Mouse (Mus musculus) gastrocnemius, postnatal 4 days (tissue): ENCODE data around the gene Gm9602. TPM values are rescaled to one million over a fixed set of nuclear protein-coding genes. Genes with fewer than 3 reads are reported as not detected.
"Not testable (repeated sequence)": the region's sequence is repeated elsewhere in the genome, so short reads cannot be mapped to it uniquely, and the experiment has no call there.

Experiments used
- DNase-seq, 2 experiments: peaks; one replicate each; pipeline ENCODE4 v3.0.0; 2021 to 2022; ENCODE audit warnings: low spot score in 2 of 2, mixed read lengths in 2 of 2
- long read RNA-seq, 2 experiments: library from polyadenylated mRNA; stranded (forward); transcript quantifications; one replicate each; pipeline ENCODE4 v2.0.0; 2021
- total RNA-seq, 2 experiments: library from RNA; stranded (reverse); gene quantifications; 2 replicates each; pipeline ENCODE4 v1.2.3; 2021

Gm9602 gene
- total RNA-seq = not detected
- long read RNA-seq, experiment 1 = 0 reads
- long read RNA-seq, experiment 2 = 0 reads

DNA sequence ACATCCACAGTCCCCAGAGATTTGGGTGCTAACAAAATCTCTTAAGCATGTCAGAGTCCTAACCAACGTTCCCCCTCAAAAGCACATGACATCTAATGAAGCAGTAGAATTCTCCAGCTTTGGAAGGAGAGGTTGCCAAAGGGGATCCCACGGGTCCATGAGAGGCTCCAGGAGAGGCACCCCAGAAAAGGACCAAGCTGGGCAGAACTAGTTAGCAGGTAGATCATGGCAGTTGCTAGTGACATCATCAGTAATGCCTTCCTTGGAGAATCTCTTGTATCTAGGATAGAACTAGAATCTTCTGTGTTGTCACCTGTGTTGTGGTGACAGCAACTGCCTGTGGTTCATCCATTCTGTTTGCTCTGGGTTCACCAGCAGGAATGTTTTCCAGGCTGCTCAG, at the start of gene Gm9602:
Gene Gm9602 (plus strand): TSS at position 301 of the 400 bp plus-strand sequence.
- DNase-seq = not testable (repeated sequence)

DNA sequence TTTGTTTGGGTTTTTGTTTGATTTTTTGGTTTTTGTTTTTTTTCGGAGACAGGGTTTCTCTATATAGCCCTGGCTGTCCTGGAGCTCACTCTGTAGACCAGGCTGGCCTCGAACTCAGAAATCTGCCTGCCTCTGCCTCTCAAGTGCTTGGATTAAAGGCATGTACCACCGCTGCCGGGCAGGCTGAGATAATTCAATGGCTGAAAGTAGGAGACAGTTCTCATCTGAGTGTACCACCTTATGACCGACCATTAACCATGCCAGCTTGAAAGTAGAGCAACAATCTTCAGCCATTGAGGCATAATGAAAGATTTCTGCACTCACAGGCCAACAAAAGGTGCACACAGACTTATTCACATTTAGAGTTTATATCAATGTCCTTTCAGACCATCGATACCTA, 30.3 kb downstream of the Gm9602 start:
- DNase-seq = peak; percentile 14 to 15

DNA sequence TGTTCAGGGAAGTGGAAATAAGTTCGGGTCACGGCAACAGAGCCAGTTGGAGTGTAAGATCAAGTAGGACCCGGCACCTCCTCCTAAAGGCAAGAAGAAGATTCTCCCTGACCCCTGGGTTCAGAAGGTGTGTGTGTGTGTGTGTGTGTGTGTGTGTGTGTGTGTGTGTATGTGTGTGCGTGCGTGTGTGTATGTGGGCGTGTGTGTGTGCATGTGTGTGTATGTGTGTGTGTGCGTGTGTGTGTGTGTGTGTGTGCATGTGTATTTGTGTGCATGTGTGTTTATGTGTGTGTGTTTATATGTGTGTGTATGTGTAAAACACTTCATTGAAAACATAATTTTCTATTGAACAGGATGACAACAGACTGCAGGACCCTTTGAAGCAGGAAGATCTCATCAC, 45.8 kb downstream of the Gm9602 start:
- peak; percentile 7 to 16 for DNase-seq

Other genes starting within 250 kb of the Gm9602 start
- not detected for gene Gm3047, start 220.9 kb upstream of the Gm9602 start, total RNA-seq
- gene Gm8159, start 144.0 kb upstream of the Gm9602 start, total RNA-seq = not detected
- not detected for gene Gm3239, start 112.1 kb upstream of the Gm9602 start, total RNA-seq
- not detected for gene Gm7876, start 67.1 kb upstream of the Gm9602 start, total RNA-seq
- gene Gm3252, start 49.6 kb upstream of the Gm9602 start, total RNA-seq = under 1 TPM; 0.25 to 0.62 TPM
- gene Gm3269, start 61.8 kb downstream of the Gm9602 start, total RNA-seq = not detected
- gene Gm3264, start 79.2 kb downstream of the Gm9602 start, total RNA-seq = 1 to 10 TPM; 6.1 to 8.6 TPM
- not detected for gene Gm3278, start 116.1 kb downstream of the Gm9602 start, total RNA-seq
- gene Gm8297, start 207.6 kb downstream of the Gm9602 start, total RNA-seq = not detected
- not detected for gene Gm3298, start 239.6 kb downstream of the Gm9602 start, total RNA-seq